Mouse (Mus musculus): ENCODE data around the gene Stac2.

GRCm38 (mm10) chr11:98061904-98062562 lies 8.8 kb upstream of the Stac2 start:
- TF ChIP-seq CTCF (IDR thresholded peaks at IDR 0.05; ENCODE audit: low read depth, low read length), result no peak
- no peak for TF ChIP-seq EP300 (IDR thresholded peaks at IDR 0.05; ENCODE audit: insufficient read depth, low read depth, low read length)
- TF ChIP-seq POLR2A (IDR thresholded peaks at IDR 0.05; ENCODE audit: insufficient read depth, low read length), result no peak
